Mouse (Mus musculus) intestine, postnatal 0 days (tissue): ENCODE data around the gene Trir. TPM values are rescaled to one million over a fixed set of nuclear protein-coding genes. Genes with fewer than 3 reads are reported as not detected.

Experiments used
- ATAC-seq: fragments of 200-750 bp; cut with Nextera tagmentation; 2 replicates; pipeline ENCODE4 v1.8.0; 2017; ENCODE audit warnings: mild to moderate bottlenecking, moderate TSS enrichment, moderate library complexity
- H3K27ac ChIP-seq: fragments of 300-500 bp; sonication (generic); 2 replicates; pipeline ENCODE4 v1.5.1; 2014; ENCODE audit warnings: mild to moderate bottlenecking, low read depth, low read length, moderate library complexity
- H3K27me3 ChIP-seq: fragments of 300-500 bp; sonication (generic); replicated peaks from 2 replicates; pipeline ENCODE4 v1.6.1; 2014; ENCODE audit warnings: low read length, mixed read lengths; ENCODE audit not compliant: control insufficient read depth, insufficient read depth
- H3K36me3 ChIP-seq: fragments of 300-500 bp; sonication (generic); 2 replicates; pipeline ENCODE4 v1.6.1; 2014; ENCODE audit warnings: mild to moderate bottlenecking, moderate library complexity; ENCODE audit not compliant: control insufficient read depth, insufficient read depth
- H3K4me1 ChIP-seq: fragments of 300-500 bp; sonication (generic); replicated peaks from 2 replicates; pipeline ENCODE4 v1.6.1; 2014; ENCODE audit warnings: antibody characterized with exemption, low read length, mixed read lengths; ENCODE audit not compliant: control insufficient read depth, insufficient read depth
- H3K4me2 ChIP-seq: fragments of 300-500 bp; sonication (generic); replicated peaks from 2 replicates; pipeline ENCODE4 v1.6.1; 2014; ENCODE audit warnings: low read depth, mild to moderate bottlenecking, moderate library complexity
- H3K4me3 ChIP-seq: fragments of 300-500 bp; sonication (generic); 2 replicates; pipeline ENCODE4 v1.5.1; 2014; ENCODE audit warnings: low read depth, low read length
- H3K9ac ChIP-seq: fragments of 300-500 bp; sonication (generic); 2 replicates; pipeline ENCODE4 v1.6.1; 2014; ENCODE audit warnings: mild to moderate bottlenecking, low read depth, low read length
- H3K9me3 ChIP-seq: fragments of 300-500 bp; sonication (generic); 2 replicates; pipeline ENCODE4 v1.6.1; 2016; ENCODE audit warnings: mixed run types; ENCODE audit not compliant: control insufficient read depth
- CTCF ChIP-seq: sonication (generic); IDR thresholded peaks from 2 replicates; pipeline ENCODE4 v1.5.1; 2016; ENCODE audit warnings: low read depth, mild to moderate bottlenecking, control low read depth, antibody characterized with exemption, moderate library complexity
- WGBS: fragments of 180-500 bp; shearing (Covaris S2); extraction: QIAGEN DNeasy Blood & Tissue Kit; methylation state at CpG from one replicate; pipeline ENCODE4 v1.1.7; 2014; 5-methylcytosine and 5-hydroxymethylcytosine counted together
- polyA plus RNA-seq: library from polyadenylated mRNA; unstranded; fragments of >200 nt; fragmentation: Nextera tagmentation; extraction: Ambion mirVana; gene quantifications from 2 replicates; pipeline ENCODE4 v1.2.1, GENCODE M21; 2015

Trir gene
- polyA plus RNA-seq, 1 experiment from 2014 or later: 121 TPM

DNA sequence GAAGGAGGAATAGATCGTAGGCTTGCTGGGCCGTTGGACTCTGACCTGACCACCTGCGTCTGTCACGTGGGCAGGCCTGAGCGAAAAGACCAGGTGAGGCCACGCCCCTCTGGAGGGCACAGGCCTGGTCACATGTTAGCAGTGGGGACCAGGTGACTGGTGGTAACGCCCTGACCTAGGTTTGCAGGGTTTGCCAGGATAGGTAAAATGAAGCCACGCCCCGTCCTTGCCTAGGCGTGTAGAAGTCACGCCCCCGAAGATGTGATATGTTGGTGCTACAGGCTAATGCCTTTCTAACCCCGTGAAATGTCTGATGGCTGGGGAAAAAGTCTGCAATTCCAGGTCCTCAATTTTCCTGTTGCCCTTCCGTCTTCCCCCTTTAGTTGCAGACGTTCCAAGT lies 35.8 kb upstream of the Trir start:
- TF ChIP-seq CTCF: no peak
- WGBS: under 1% methylated on average over 15 of the region's 15 CpGs
- H3K27ac ChIP-seq: peak overlapping the region; percentile 89

DNA sequence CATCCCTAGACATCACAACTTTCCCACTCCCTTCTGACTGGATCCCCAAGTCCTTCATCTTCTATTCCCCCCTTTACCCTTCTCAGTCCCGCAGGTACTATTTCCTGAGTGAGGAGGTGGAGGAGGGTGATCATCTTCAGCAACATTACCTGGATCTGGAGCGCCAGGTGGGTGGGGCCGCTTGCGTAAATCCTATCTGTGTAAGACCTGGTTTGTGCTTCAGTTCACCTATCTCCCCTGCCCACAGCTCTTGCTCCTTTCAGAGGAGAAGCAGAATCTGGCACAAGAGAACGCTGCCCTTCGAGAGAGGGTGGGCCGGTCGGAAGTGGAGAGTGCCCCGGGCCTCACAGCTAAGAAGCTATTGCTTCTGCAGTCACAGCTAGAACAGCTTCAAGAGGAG lies 32.2 kb upstream of the Trir start:
- H3K9ac ChIP-seq: no peak overlapping the region
- peaks cover 31% of the 10 kb centered on the region; the same call in 1 of the 2 replicates for H3K36me3 ChIP-seq
- H3K27ac ChIP-seq: no peak overlapping the region
- H3K4me1 ChIP-seq: no peaks in the 10 kb centered on the region
- WGBS: 54% methylated on average over 9 of the region's 9 CpGs
- H3K4me2 ChIP-seq: peak overlapping the region; percentile 30
- H3K9me3 ChIP-seq: no peaks in the 10 kb centered on the region
- no peak for ATAC-seq
- no peaks in the 10 kb centered on the region for H3K27me3 ChIP-seq
- no peak for TF ChIP-seq CTCF
- no peak overlapping the region for H3K4me3 ChIP-seq

More for the DNA sequence above, 35.8 kb upstream of the Trir start:
- Histone ChIP-seq H3K4me1 (0 out of 2 replicates have a peak, but pooled peaks cover 4% of the 10 kb centered on the region), H3K27me3 (no peaks in the 10 kb centered on the region), H3K4me2 (peak overlapping the region; percentile 68), H3K9me3 (no peaks in the 10 kb centered on the region), H3K36me3 (peaks cover 16% of the 10 kb centered on the region; the same call in 1 of the 2 replicates), H3K9ac (peak overlapping the region; percentile 38; the same call in 1 of the 2 replicates), H3K4me3 (peak overlapping the region; percentile 40)
- peak; percentile 81 for ATAC-seq

DNA sequence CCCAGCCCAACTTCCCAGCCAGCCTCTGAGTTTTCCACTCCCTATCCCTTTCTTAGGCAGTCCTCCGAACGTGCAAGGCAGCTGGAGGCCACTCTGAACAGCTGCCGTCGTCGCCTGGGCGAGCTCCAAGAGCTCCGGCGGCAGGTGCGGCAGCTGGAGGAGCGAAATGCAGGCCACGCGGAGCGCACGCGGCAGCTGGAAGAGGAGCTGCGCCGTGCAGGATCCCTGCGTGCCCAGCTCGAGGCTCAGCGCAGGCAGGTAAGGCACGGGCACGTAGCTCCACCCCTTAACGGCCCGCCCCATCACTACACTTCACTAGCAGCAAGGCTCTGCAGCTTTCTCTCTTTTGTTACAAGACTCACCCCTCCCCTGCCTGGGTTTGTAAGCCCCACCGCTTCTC lies 30.9 kb upstream of the Trir start:
- H3K9me3 ChIP-seq: no peaks in the 10 kb centered on the region
- H3K4me1 ChIP-seq: no peaks in the 10 kb centered on the region
- TF ChIP-seq CTCF: no peak
- no peak for ATAC-seq
- H3K27me3 ChIP-seq: no peaks in the 10 kb centered on the region
- H3K9ac ChIP-seq: no peak overlapping the region
- no peak overlapping the region for H3K4me3 ChIP-seq
- 49% methylated on average over 25 of the region's 25 CpGs for WGBS
- H3K4me2 ChIP-seq: no peak overlapping the region
- peaks cover 31% of the 10 kb centered on the region; the same call in 1 of the 2 replicates for H3K36me3 ChIP-seq
- H3K27ac ChIP-seq: no peak overlapping the region

DNA sequence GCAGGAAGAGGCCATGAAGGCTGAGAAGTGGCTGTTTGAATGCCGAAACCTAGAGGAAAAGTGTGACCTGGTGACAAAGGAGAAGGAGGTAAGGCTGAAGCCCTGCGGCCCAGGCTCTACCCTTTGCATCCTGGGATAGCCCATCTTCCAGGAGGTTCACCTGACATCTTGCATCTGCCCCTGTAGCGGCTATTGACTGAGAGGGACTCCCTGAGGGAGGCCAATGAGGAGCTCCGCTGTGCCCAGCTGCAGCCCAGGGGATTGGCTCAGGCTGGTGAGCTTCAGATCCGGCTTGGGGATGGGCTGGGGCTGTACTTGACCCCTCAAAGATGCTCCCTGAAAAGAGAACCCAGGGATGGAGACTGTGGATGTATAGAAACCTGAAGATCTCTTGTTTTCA lies 29.6 kb upstream of the Trir start:
- H3K4me3 ChIP-seq: no peak overlapping the region
- H3K4me1 ChIP-seq: no peaks in the 10 kb centered on the region
- 89% methylated on average over 5 of the region's 5 CpGs for WGBS
- H3K9me3 ChIP-seq: no peaks in the 10 kb centered on the region
- ATAC-seq: no peak
- H3K9ac ChIP-seq: no peak overlapping the region
- H3K27me3 ChIP-seq: no peaks in the 10 kb centered on the region
- H3K4me2 ChIP-seq: no peak overlapping the region
- no peak overlapping the region for H3K27ac ChIP-seq
- TF ChIP-seq CTCF: no peak
- H3K36me3 ChIP-seq: peaks cover 31% of the 10 kb centered on the region

DNA sequence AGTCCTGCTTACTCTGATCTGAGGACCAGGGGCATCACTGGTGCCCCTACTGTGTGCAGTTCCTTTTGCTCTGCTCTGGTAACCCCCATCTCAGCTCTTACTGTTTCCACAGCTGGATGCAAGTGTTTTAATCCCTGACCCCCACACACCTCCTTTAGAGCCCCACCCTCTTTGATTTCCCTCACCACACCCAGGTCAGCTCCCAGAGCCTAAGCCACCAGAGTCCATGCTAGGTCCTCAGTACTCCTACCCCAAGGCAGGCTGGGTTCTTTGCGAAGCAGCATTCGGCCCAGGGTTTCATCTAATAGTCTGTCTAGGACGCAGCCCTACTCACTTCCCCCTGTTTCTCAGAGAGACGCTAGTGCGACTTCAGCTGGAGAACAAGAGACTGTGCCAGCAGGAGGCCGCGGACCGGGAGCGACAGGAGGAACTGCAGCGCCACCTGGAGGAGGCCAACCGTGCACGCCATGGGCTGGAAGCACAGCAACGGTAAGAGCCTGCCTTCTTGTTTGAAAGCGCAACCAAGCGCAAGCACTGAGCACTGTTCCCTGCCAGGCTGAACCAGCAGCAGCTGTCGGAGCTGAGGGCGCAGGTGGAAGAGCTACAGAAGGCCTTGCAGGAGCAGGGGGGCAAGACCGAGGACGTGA lies 28.9 kb upstream of the Trir start:
- Histone ChIP-seq H3K4me1 (no peaks in the 10 kb centered on the region), H3K9ac (no peak overlapping the region), H3K27ac (no peak overlapping the region; the same call in 1 of the 2 replicates), H3K4me2 (no peak overlapping the region), H3K36me3 (peaks cover 34% of the 10 kb centered on the region), H3K27me3 (no peaks in the 10 kb centered on the region), H3K4me3 (no peak overlapping the region), H3K9me3 (no peaks in the 10 kb centered on the region)
- 14% methylated on average over 19 of the region's 19 CpGs for WGBS
- peak; percentile 98 for TF ChIP-seq CTCF
- ATAC-seq: peak; percentile 55

DNA sequence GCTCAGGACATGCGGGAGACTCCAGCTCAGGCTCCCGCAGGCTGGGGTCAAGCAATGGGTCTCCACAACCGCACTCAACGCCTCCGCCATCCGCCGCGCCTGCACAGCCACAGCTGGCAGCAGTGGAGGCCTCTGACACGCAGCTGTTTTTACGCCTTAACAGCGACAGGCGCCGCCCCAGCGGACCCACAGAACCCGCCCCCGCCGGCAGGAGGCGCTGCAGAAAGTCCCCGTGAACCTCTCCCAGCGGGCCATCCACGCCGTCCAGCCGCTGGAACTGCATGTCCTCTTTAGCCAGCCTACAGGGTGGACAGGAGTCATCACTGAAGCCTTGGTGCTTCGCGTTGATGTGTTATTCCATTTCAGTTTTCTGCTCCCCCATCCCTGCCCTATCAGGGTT lies 18.9 kb upstream of the Trir start:
- WGBS: 16% methylated on average over 25 of the region's 25 CpGs
- peaks cover 31% of the 10 kb centered on the region for H3K27me3 ChIP-seq
- no peak for ATAC-seq
- peak; percentile 72 for TF ChIP-seq CTCF
- H3K9ac ChIP-seq: no peak overlapping the region
- H3K4me3 ChIP-seq: no peak overlapping the region
- H3K36me3 ChIP-seq: peaks cover 3% of the 10 kb centered on the region; the same call in 1 of the 2 replicates
- H3K4me1 ChIP-seq: no peaks in the 10 kb centered on the region
- H3K4me2 ChIP-seq: no peak overlapping the region
- no peak overlapping the region for H3K27ac ChIP-seq
- no peaks in the 10 kb centered on the region for H3K9me3 ChIP-seq
